Mouse (Mus musculus) thymus, adult 2 months (tissue): Measurements from ENCODE around the gene Hmcn2.

ENCODE experiments used
- CTCF ChIP-seq: fragments of 200-500 bp; IDR thresholded peaks from 2 replicates; pipeline ENCODE4 v1.5.1; 2012; ENCODE audit warnings: mild to moderate bottlenecking, control low read depth, low read length, moderate library complexity, borderline replicate concordance; ENCODE audit not compliant: control insufficient read depth, poor library complexity, insufficient read depth; ENCODE audit errors: extremely low read depth
- POLR2A ChIP-seq: fragments of 200-500 bp; IDR thresholded peaks from 2 replicates; pipeline ENCODE4 v1.6.1; 2012; ENCODE audit warnings: mild to moderate bottlenecking, low read length, control low read depth, moderate library complexity; ENCODE audit not compliant: control insufficient read depth, poor library complexity, insufficient read depth; ENCODE audit errors: extremely low read depth

GRCm38 (mm10) chr2:31462051-31462450 lies 147.8 kb downstream of the Hmcn2 start:
- TF ChIP-seq CTCF (no peak), POLR2A (no peak)
